Mouse (Mus musculus): ENCODE data around the gene Gm33543.

Gene Gm33543

DNA sequence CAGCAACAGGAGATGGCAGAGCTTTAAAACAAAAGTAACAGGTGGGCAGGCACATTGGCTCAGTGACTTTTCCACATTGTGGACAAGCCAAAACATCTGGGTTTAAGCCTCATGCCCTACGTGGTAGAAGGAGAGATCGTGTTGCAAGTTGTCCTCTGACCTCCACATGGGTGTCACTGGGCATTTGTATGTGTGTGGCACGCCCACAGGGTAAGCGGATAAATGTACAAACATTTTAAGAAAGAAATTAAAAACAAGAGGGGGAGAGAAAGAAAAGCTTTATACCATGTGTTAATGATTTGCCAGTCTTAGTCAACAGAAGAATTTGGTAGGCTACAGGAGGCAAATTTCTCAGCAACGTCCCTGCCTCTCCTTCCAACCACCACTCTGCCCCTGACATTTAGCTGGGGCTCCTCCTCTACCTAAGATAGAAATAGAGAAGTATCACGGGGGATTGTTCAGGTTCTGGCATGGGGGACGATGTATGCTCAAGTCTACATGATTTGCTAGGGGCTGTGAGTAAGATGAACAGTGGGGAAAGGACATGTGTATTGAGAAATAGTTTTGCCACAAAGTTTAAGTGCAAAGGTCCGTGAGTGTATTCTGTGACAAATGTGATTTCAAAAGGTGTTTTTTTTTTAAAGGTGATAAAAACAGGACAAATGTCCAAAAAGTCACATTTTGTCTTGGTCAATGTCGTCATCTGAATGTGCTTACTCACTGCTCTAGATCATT is 6.0 kb downstream of the Gm33543 start:
- no peak for ATAC-seq (ENCODE audit: low TSS enrichment)

- ATAC-seq (ENCODE audit: low TSS enrichment) = no peak
These were observed 11.8 kb downstream of the Gm33543 start for GRCm38 (mm10) chr10:95830891-95831290.

DNA sequence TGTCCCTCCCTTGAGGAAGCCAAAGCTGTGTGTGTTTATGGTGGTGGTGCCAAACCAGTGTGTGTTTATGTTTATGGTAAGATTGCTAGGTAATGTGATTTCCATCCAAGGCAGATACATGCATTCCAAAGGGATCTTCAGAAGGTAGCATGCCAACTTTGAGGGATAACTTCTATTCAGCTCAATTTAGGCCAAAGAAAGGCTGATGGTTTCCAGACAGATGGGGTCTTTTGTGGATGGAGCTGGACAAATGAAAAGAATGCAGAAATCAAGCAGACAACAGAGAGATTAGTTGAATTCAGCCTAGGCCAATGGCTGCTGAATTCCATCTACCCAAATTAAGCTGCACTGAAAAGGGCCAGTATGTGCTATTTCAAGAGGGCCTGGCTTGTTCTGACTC is 13.3 kb downstream of the Gm33543 start:
- ATAC-seq (ENCODE audit: low TSS enrichment) = no peak

- ATAC-seq (ENCODE audit: low TSS enrichment) = no peak
These were observed 14.4 kb downstream of the Gm33543 start for GRCm38 (mm10) chr10:95828374-95828773.

- no peak for ATAC-seq (ENCODE audit: low TSS enrichment)
These were observed 17.1 kb downstream of the Gm33543 start for GRCm38 (mm10) chr10:95825651-95826050.

DNA sequence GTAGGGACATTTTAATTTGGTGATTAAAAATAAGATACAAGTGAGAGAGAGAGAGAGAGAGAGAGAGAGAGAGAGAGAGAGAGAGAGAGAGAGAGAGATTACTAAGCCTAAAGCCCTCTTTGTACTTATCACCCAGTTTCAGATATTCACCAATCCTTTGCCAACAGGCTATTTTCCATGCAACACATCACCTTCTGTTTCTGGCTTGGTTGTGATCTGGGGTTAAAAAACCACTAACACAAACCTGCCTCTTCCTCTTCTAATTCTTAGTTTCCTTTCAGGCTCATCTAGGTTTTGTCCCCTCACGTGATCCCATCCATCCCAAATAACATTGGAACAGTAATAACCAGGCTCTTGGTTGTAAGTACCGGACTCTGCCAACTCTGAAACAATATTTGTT is 24.2 kb downstream of the Gm33543 start:
- no peak for ATAC-seq (ENCODE audit: low TSS enrichment)

GRCm38 (mm10) chr10:95817419-95818161 is 25.1 kb downstream of the Gm33543 start:
- no peak for ATAC-seq (ENCODE audit: low TSS enrichment)

DNA sequence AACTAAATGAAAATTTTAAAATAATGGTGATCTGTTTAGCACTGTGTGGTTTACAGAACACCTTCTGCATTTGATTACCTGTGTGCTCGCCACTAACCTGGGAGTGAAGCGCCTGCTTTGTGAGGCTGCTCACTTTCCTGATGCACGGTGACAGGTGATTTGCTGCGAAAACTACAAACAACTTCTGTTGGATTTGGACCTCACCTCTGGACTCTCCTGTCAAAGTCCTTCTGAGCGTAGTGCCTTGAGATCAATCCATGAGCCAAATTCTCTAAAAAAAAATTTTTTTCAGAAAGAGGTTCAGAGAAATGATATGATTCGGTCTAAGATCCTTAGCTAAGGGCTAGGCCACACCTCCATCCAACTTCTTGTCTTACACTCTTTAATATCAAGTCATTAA is 28.4 kb downstream of the Gm33543 start:
- no peak for ATAC-seq (ENCODE audit: low TSS enrichment)

- no peak for ATAC-seq (ENCODE audit: low TSS enrichment)
These were observed 30.9 kb downstream of the Gm33543 start for GRCm38 (mm10) chr10:95811869-95812268.

- ATAC-seq (ENCODE audit: low TSS enrichment) = peak; percentile 67
These were observed 41.3 kb downstream of the Gm33543 start for GRCm38 (mm10) chr10:95801443-95801811.

DNA sequence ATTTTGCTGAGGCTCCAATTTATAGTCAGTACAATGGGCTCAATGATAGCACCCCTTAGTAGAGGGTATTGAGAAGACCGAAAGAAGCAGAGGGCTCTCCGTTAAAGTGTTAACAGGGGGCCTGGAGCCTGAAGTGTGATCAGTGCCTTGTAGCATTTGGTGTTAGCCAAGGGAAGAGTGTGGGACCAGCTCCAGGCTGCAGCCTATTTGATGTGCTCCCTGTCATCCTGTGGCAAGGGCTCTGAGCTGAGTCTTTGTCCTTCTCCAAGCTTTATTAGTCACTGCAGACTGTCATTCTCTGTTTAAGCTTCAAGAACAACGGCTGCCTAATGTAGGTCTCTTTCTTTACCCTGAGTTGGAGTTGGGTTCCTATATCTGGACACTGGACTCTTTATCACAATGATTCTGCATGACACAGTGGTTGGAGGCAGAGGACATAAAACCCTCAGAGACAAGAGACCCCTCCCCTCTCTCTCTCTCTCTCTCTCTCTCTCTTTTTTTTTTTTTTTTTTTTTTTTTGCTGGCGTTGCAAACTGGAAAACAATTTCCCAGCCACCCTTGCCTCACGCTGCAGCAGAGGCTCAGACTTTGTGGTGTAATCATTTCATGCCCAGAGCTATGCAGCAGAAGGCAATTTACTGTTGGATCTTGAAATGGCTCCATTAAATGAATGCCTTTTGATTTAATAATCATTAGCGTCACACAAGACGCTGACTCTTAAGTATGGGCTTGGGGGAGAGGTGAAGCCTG is 41.9 kb downstream of the Gm33543 start:
- no peak for ATAC-seq (ENCODE audit: low TSS enrichment)

GRCm38 (mm10) chr10:95797645-95798395 is 44.9 kb downstream of the Gm33543 start:
- no peak for ATAC-seq (ENCODE audit: low TSS enrichment)

GRCm38 (mm10) chr10:95795500-95795899 is 47.2 kb downstream of the Gm33543 start:
- no peak for ATAC-seq (ENCODE audit: low TSS enrichment)

GRCm38 (mm10) chr10:95794706-95795105 is 48.0 kb downstream of the Gm33543 start:
- ATAC-seq (ENCODE audit: low TSS enrichment) = no peak

DNA sequence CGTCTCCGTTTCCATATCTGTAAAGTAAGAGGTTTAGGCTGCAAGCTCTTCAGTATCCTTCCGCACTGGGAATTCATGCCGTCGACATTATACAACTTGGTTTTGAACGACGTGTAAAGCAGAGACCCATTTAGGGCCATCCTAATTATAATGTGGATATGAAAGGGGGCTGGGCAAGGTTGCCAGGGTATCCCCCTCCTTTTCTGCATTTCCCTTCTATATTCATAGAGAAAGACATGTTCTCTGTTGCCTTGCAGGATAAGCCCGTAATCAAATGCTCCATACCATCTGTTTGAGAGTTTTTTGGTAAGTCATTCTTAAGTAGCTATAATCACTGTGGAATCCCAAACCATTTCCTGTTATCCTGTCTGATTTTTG is 51.3 kb downstream of the Gm33543 start:
- ATAC-seq (ENCODE audit: low TSS enrichment) = no peak

DNA sequence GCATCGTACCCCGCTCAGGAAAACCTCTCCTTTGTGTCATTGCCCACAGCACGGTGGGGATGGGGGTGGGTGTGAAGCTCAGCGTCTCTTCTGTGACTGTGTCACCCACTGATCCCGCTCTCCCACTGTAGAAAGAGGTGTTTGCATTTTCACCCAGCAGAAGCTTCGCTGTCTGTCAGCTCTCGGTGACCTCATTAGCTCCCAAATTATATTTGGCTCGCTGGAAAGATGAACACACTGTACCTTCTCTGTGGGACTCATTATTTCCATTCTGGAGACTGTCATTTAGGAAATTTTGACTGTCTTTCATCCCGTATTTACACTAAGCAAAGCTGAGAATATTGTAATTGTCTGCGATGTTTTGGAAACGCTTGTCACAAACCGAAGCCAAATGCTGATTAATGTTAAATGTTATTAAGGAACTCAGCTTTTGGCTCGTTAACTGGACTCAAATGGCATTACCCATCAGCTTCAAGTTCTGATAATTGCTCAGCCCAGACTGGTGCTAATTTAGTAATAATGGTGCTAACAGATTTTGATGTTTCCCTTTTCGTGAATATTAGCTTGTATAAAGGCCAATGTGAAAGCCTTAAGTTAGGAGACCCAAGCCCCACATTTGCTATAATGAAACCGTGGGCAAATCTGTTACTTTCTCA is 51.8 kb downstream of the Gm33543 start:
- peak; percentile 73 for ATAC-seq (ENCODE audit: low TSS enrichment)

DNA sequence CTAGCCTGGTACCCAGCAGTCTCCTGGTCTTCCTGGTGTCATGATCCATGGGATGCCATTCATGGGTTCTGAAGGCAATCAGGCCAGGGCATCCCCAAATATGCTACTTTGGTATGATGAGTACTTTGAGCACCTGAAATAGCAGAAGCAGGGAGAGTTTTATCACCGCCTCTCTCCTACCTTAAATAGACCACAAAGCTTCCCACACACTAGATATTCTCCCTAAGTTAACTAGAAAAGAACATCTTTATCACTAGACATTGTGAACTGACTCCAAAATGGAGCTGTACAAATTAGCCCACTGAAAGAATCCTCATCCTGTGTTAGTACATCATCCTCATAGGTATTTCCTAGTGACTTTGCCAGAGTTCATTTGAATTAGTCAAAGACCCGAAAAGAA is 55.6 kb downstream of the Gm33543 start:
- peak; percentile 94 for ATAC-seq (ENCODE audit: low TSS enrichment)

DNA sequence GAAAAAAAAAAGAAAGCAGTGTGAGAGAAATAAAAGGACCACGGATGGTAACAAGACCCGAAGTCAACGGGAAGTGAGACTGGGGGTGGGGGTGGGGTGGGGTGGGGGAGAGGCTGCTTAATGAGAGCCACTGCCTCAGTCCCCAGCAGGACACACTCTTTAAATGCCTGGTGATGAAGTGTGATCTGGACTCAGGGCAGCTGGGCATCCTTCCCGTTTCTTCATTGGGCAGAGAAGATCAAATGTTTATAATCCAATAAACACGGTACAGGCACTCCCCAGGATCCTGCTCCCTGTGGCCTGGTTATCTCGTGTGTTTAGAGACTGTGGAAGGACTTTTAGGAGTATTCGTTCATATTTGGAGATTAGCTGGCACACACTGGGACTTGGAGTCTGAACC is 57.9 kb downstream of the Gm33543 start:
- ATAC-seq (ENCODE audit: low TSS enrichment) = no peak

DNA sequence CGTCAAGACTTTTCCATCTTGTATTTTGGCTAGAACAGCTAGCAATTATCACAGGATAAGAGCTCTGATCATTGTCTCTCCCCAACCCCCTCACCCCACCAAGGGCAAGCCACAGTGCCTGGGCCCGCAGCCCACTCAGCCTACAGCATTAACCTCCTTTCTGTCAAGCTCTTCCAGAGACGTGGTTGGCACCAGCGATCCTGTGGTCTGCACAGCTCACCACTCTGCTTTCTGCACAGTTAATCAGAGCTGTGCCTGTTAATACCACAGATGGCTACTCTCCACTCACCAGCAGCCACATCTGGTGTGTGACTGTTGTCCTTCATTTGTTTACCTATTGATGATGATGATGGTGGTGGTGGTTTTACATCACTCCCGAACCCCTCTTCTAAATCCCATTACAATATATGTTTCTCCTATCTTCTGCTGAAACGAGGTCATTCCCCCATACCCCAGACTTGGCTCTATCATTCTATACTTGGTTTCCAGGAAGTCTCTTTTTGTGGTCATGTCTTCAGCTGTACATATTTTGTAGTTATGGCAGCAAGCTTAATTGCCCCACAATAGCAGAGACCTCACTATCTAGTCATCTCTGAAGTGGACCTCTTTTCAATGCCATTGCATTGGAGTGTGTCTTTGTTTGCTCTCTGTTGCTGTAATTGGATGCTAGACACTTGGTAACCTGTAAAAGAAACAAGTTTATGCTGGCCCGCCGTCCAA is 61.7 kb downstream of the Gm33543 start:
- no peak for ATAC-seq (ENCODE audit: low TSS enrichment)

DNA sequence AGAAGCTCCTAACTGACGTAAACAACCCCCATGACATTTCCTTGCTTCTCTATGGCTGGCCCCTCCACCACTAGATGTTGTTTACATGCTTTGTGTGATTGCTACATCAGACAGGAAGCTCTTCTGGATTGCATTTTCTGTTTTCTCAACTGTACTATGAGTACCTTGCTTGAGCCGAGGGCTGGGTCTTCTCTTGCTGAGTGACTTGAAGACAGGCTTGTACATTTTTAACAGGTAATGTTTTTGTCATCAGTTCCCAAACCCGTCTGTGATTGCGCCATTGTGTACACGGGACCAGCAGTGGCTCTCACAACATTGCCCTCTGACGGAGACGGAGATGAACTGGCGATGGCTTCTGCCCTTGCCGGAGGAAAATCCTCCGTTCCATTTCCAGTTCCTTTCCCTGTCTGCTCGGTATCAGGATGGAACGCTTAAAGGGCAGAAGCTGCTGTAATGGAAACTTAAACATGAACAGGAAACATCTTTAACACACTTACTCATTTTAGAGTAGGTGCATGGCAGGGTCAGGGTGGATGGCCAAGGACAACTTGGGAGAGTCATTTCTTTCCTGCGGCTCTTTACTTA is 62.8 kb downstream of the Gm33543 start:
- ATAC-seq (ENCODE audit: low TSS enrichment) = no peak
